Mouse (Mus musculus) ES-E14 (cell line): ENCODE measurements around the gene Chrm4. TPM values are rescaled to one million over a fixed set of nuclear protein-coding genes. Genes with fewer than 3 reads are reported as not detected.

Experiments
- DNase-seq: peaks from one replicate; pipeline ENCODE4 v3.0.0-alpha.2; 2013; ENCODE audit warnings: low read depth, low spot score
- H3K27ac ChIP-seq: 2 replicates; pipeline ENCODE4 v1.5.1; 2012; ENCODE audit warnings: low read depth, mild to moderate bottlenecking, low read length, moderate library complexity, mixed read lengths; ENCODE audit not compliant: poor library complexity, insufficient read depth, severe bottlenecking
- H3K36me3 ChIP-seq: 2 replicates; pipeline ENCODE4 v1.6.1; 2012; ENCODE audit warnings: mild to moderate bottlenecking, low read length, moderate library complexity, mixed read lengths; ENCODE audit not compliant: control insufficient read depth, poor library complexity, insufficient read depth, severe bottlenecking
- H3K4me1 ChIP-seq, 2 experiments: fragments of 150-350 bp in 1 of 2; sonication (generic) in 1 of 2; 2 replicates each; pipeline ENCODE4 v1.6.1; 2012; ENCODE audit warnings: low read length in 2 of 2, mild to moderate bottlenecking in 1 of 2, mixed read lengths in 1 of 2; ENCODE audit not compliant: control insufficient read depth in 2 of 2, insufficient read depth in 2 of 2, poor library complexity in 1 of 2
- H3K4me3 ChIP-seq, 2 experiments: fragments of 150-350 bp in 1 of 2; sonication (generic) in 1 of 2; 2 replicates each; pipeline ENCODE4 v1.5.1; 2012; ENCODE audit warnings: low read length in 2 of 2, low read depth in 1 of 2, mild to moderate bottlenecking in 1 of 2, mixed read lengths in 1 of 2; ENCODE audit not compliant: insufficient read depth in 1 of 2, poor library complexity in 1 of 2, severe bottlenecking in 1 of 2
- H3K9ac ChIP-seq: 2 replicates; pipeline ENCODE4 v1.6.1; 2012; ENCODE audit warnings: low read depth, mild to moderate bottlenecking, low read length, mixed read lengths; ENCODE audit not compliant: poor library complexity, insufficient read depth, severe bottlenecking
- H3K9me3 ChIP-seq: fragments of 150-350 bp; sonication (generic); 2 replicates; pipeline ENCODE4 v1.6.1; 2012; ENCODE audit warnings: low read depth, mild to moderate bottlenecking, low read length; ENCODE audit not compliant: control insufficient read depth, insufficient read depth
- CHD2 ChIP-seq: IDR thresholded peaks from 2 replicates; pipeline ENCODE4 v1.6.1; 2014; ENCODE audit warnings: mild to moderate bottlenecking, low read depth, low read length, inconsistent platforms
- HCFC1 ChIP-seq: IDR thresholded peaks from 2 replicates; pipeline ENCODE4 v1.6.1; 2012; ENCODE audit warnings: low read length, inconsistent platforms, borderline replicate concordance; ENCODE audit not compliant: insufficient read depth
- MAFK ChIP-seq: IDR thresholded peaks from 2 replicates; pipeline ENCODE4 v1.6.1; 2014; ENCODE audit warnings: mild to moderate bottlenecking, low read depth, low read length, inconsistent platforms; ENCODE audit not compliant: insufficient read depth
- ZC3H11A ChIP-seq: IDR thresholded peaks from 2 replicates; pipeline ENCODE4 v1.6.1; 2012; ENCODE audit warnings: low read depth, mild to moderate bottlenecking, inconsistent platforms, low read length, borderline replicate concordance
- ZNF384 ChIP-seq: IDR thresholded peaks from 2 replicates; pipeline ENCODE4 v1.6.1; 2012; ENCODE audit warnings: low read depth, low read length, inconsistent platforms
- in situ Hi-C, 2 experiments: fragments of 600-800 bp; cut with MboI; formaldehyde crosslinking; loops; one replicate each; pipeline ENCODE4 v1.15.1; 2025; ENCODE audit warnings: low sequenced_read_pairs in 2 of 2, inconsistent platforms in 1 of 2; ENCODE audit not compliant: unreplicated experiment in 2 of 2
- total RNA-seq: library from RNA; depleted of rRNA; stranded (reverse); fragments of 300-350 nt; gene quantifications from 2 replicates; pipeline ENCODE4 v1.2.3, GENCODE M21; 2012

The Chrm4 gene
- total RNA-seq, 1 experiment: 5.6 TPM

- TF ChIP-seq ZNF384 (no peak), CHD2 (no peak), MAFK (no peak), ZC3H11A (no peak), HCFC1 (no peak)
- Histone ChIP-seq H3K9me3 (no peaks in the 10 kb centered on the region), H3K36me3 (no peaks in the 10 kb centered on the region; the same call in 1 of the 2 replicates), H3K4me3 (peak overlapping the region; percentile 46 to 49; a peak in 2 of 4 replicates), H3K27ac (no peak overlapping the region), H3K4me1 (peaks cover 4 to 36% of the 10 kb centered on the region in 2 experiments), H3K9ac (no peak overlapping the region)
- no peak for DNase-seq
- in situ Hi-C loops: no loop called here
These were observed 1.7 kb downstream of the Chrm4 start for GRCm38 (mm10) chr2:91928534-91929350.

- H3K36me3 ChIP-seq: peaks cover 2% of the 10 kb centered on the region; the same call in 1 of the 2 replicates
- H3K9me3 ChIP-seq: no peaks in the 10 kb centered on the region
- no peak overlapping the region for H3K27ac ChIP-seq
- TF ChIP-seq ZC3H11A (no peak), ZNF384 (peak; percentile 57; the same call in 1 of the 2 replicates), CHD2 (no peak)
- no peak overlapping the region for H3K4me3 ChIP-seq
- no peak for DNase-seq
- peaks cover 9 to 39% of the 10 kb centered on the region in 2 experiments for H3K4me1 ChIP-seq
- no peak overlapping the region for H3K9ac ChIP-seq
- in situ Hi-C loops: no loop called here
These were observed 2.4 kb downstream of the Chrm4 start for GRCm38 (mm10) chr2:91929455-91929854.

GRCm38 (mm10) chr2:91929936-91930335, 2.9 kb downstream of the Chrm4 start:
- peak; percentile 68 for DNase-seq
- Histone ChIP-seq H3K4me3 (peak overlapping the region; percentile 71 to 87), H3K27ac (no peak overlapping the region), H3K4me1 (peaks cover 9 to 40% of the 10 kb centered on the region in 2 experiments), H3K9ac (peak overlapping the region; percentile 86; the same call in 1 of the 2 replicates), H3K36me3 (peaks cover 6% of the 10 kb centered on the region; the same call in 1 of the 2 replicates), H3K9me3 (no peaks in the 10 kb centered on the region)
- in situ Hi-C loops: no loop called here
- no peak for TF ChIP-seq MAFK
- TF ChIP-seq CHD2: no peak
- TF ChIP-seq ZC3H11A: no peak
- no peak for TF ChIP-seq ZNF384
- TF ChIP-seq HCFC1: no peak

- in situ Hi-C loops: no loop called here
- Histone ChIP-seq H3K4me3 (peak overlapping the region; percentile 71 to 87), H3K4me1 (peaks cover 9 to 36% of the 10 kb centered on the region in 2 experiments), H3K9me3 (no peaks in the 10 kb centered on the region), H3K36me3 (peaks cover 15% of the 10 kb centered on the region), H3K27ac (peak overlapping the region; percentile 90), H3K9ac (peak overlapping the region; percentile 86)
- TF ChIP-seq CHD2 (no peak), MAFK (no peak), HCFC1 (no peak), ZNF384 (no peak), ZC3H11A (no peak)
- DNase-seq: no peak
These were observed 3.8 kb downstream of the Chrm4 start for GRCm38 (mm10) chr2:91930761-91931291.
